Mouse (Mus musculus): ENCODE data around the gene Whrn.

GRCm38 (mm10) chr4:63377483-63377882, 118.3 kb downstream of the Whrn start:
- TF ChIP-seq POLR2A (IDR thresholded peaks at IDR 0.05; ENCODE audit: insufficient read depth, low read depth, low read length), result no peak
- no peak for TF ChIP-seq CTCF (IDR thresholded peaks at IDR 0.05; ENCODE audit: insufficient read depth, low read depth, low read length)
